Mouse (Mus musculus) bone marrow, adult 2 months (tissue): ENCODE measurements around the gene Rcn2. TPM values are rescaled to one million over a fixed set of nuclear protein-coding genes. Genes with fewer than 3 reads are reported as not detected.

Source experiments
- H3K27ac ChIP-seq: fragments of 200-500 bp; 2 replicates; pipeline ENCODE4 v1.5.1; 2012; ENCODE audit warnings: low read depth, mild to moderate bottlenecking, control low read depth, inconsistent platforms, low read length; ENCODE audit not compliant: control insufficient read depth, poor library complexity, insufficient read depth
- H3K4me1 ChIP-seq: fragments of 200-500 bp; 2 replicates; pipeline ENCODE4 v1.6.1; 2011; ENCODE audit warnings: low read length; ENCODE audit not compliant: control insufficient read depth, insufficient read depth
- H3K4me3 ChIP-seq: fragments of 200-500 bp; replicated peaks from 2 replicates; pipeline ENCODE3; 2011; ENCODE audit warnings: mild to moderate bottlenecking, low read depth, low read length, control low read depth; ENCODE audit not compliant: control insufficient read depth
- CTCF ChIP-seq: fragments of 200-500 bp; IDR thresholded peaks from 2 replicates; pipeline ENCODE4 v1.5.1; 2011; ENCODE audit warnings: low read length, control low read depth; ENCODE audit not compliant: control insufficient read depth, insufficient read depth
- POLR2A ChIP-seq: fragments of 200-500 bp; IDR thresholded peaks from 2 replicates; pipeline ENCODE4 v1.6.1; 2011; ENCODE audit warnings: low read depth, mild to moderate bottlenecking, control low read depth, low read length, borderline replicate concordance; ENCODE audit not compliant: control insufficient read depth
- WGBS: fragments of 180-500 bp; shearing (Covaris S2); methylation state at CpG from one replicate; pipeline ENCODE4 v1.1.7; 2018; 5-methylcytosine and 5-hydroxymethylcytosine counted together
- polyA plus RNA-seq: library from polyadenylated mRNA; stranded (reverse); fragments of >200 nt; gene quantifications from 2 replicates; pipeline ENCODE4 v1.2.4, GENCODE M21; 2011; ENCODE audit warnings: low replicate concordance; ENCODE audit not compliant: missing spikeins, insufficient read depth, insufficient read length

Gene Rcn2
- polyA plus RNA-seq, 1 experiment, result 10.1 TPM

GRCm38 (mm10) chr9:56075901-56076620, 34.4 kb downstream of the Rcn2 start:
- Histone ChIP-seq H3K27ac (peak overlapping the region; percentile 83), H3K4me3 (no peak overlapping the region), H3K4me1 (peaks cover 9% of the 10 kb centered on the region)
- TF ChIP-seq CTCF (no peak), POLR2A (no peak)
- 15% methylated on average over 7 of the region's 7 CpGs for WGBS

DNA sequence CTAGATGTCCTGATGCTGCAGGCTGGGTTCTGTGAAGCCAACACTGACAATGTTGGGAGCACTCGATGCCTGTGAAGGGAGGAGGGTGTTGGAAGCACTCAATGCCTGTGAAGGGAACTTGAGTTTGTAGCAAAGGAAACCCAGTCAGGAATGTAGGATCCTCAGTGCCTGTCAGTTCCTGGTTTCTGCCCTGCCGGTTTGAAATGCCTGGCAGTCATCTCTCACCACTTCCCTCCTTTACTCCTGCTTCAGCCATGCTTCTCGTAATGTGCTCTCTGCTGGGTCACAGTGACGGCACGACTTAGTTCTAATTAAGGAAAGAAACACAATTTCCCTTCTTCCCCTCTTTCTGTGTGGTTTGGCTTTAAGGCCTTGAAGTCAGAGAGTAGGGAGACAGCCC, 37.9 kb downstream of the Rcn2 start:
- 0 out of 2 replicates have a peak overlapping the region, but pooled peaks have one; percentile 51 for H3K27ac ChIP-seq
- 23% methylated on average over 5 of the region's 5 CpGs for WGBS
- TF ChIP-seq POLR2A, result no peak
- TF ChIP-seq CTCF, result no peak
- H3K4me1 ChIP-seq, result peaks cover 9% of the 10 kb centered on the region
- no peak overlapping the region for H3K4me3 ChIP-seq

DNA sequence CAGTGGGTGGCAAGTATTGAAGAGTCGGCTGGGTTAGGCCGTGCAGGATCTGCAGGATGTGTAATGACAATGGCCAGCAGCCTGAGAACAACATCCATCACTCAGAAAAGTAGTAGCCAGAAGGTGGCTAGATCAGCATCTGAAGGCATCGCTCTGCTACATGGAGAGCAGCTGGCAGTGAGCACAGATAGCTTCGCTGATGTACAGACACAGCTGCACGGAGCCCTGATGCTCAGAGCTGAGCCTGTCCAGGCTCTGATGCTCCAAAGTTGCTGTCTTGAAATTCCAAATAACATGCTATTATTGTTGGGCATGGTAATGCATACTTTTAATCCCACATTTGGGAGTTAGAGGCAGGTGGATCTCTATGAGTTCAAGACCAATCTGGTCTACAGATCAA, 44.9 kb downstream of the Rcn2 start:
- 81% methylated on average over 5 of the region's 5 CpGs for WGBS
- no peak for TF ChIP-seq POLR2A
- TF ChIP-seq CTCF, result no peak
- Histone ChIP-seq H3K4me3 (no peak overlapping the region), H3K4me1 (peaks cover 2% of the 10 kb centered on the region), H3K27ac (no peak overlapping the region)

DNA sequence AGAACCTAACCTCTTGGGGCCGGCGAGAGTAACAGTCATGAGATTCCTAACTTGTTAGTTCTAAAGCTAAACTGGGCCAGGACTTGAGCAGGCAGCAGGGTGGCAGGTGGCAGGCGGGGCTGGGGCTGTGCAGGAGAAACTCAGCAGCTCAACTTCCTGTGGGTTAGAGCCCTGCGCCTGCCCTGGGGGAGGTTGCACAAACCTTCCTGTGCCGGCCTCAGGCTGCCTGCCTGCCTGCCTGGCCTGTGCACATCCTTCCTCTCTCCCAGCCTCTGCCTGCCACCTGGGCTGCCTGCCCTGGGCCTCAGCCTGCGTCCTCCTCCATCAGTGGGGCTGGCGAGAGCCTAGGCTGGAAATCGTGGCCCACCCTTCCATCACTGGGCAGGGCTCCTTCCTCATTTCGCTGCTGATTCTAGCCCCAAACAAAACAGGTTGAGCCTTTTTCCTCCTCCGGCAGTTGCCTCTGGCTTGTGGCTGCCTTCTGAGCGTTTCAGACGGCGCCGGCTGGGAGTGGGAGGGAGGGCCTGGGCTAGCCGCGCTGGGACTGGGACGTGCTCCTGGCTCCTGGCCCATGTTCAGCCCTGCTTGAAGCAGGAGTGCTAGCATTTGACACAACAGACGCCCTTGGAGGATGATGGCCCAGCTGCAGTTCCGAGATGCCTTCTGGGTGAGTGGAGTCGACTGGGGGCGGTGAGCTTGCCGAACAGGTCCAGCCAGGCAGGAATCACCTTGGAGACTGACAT, 48.3 kb downstream of the Rcn2 start, which contains the start of gene Pstpip1:
Gene Pstpip1 (plus strand): TSS at position 185 of the 743 bp plus-strand sequence.
- TF ChIP-seq CTCF, result peak; percentile 1; the same call in 1 of the 2 replicates
- peak; percentile 94 for TF ChIP-seq POLR2A
- whole genome bisulfite sequencing, result 2% methylated on average over 22 of the region's 22 CpGs
- H3K27ac ChIP-seq, result peak within 1 kb of the TSS; percentile 89
- H3K4me3 ChIP-seq, result peak within 1 kb of the TSS; percentile 75
- H3K4me1 ChIP-seq, result peaks cover 7% of the 10 kb centered on the region

DNA sequence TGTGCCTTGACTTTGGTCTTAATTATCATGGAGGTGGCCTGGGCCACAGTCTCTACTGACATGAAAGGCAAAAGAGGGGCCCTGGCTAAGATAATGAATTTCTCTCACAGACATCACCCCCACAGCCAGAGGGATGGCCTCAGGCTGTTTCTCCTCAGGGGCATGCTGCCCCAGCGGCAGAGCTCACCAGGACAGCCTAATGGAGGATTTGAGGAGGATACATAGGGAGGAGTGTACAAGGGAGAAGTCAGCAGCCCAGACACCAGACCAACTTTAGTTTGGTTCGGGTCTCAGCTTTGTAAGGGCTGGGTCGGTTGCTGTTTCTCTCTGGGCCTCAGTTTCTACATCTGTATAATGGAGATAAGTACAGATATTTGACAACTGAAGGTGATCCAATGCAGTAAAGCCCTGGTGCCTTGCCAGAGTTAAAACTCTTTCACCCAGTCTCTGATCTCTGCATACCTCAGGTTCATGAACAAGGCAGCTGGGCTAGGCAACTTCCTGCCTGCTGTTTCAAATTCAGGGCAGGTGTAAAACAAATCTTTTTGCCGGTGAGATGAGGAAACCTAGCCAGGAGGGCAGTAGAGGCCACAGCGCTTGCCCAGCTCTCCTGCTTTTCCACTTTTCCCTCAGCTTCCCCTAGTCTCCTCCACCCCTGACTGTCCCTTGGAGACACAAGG, 49.0 kb downstream of the Rcn2 start:
- TF ChIP-seq CTCF, result no peak
- no peak for TF ChIP-seq POLR2A
- WGBS, result 6% methylated on average over 5 of the region's 5 CpGs
- Histone ChIP-seq H3K4me1 (peaks cover 8% of the 10 kb centered on the region), H3K27ac (peak overlapping the region; percentile 89), H3K4me3 (peak overlapping the region; percentile 75)

- peaks cover 9% of the 10 kb centered on the region for H3K4me1 ChIP-seq
- H3K27ac ChIP-seq, result no peak overlapping the region
- peak; percentile 55 for TF ChIP-seq CTCF
- no peak for TF ChIP-seq POLR2A
- 12% methylated on average over 2 of the region's 2 CpGs for WGBS
- peak overlapping the region; percentile 75 for H3K4me3 ChIP-seq
Measured at GRCm38 (mm10) chr9:56092102-56092501, 50.5 kb downstream of the Rcn2 start.

DNA sequence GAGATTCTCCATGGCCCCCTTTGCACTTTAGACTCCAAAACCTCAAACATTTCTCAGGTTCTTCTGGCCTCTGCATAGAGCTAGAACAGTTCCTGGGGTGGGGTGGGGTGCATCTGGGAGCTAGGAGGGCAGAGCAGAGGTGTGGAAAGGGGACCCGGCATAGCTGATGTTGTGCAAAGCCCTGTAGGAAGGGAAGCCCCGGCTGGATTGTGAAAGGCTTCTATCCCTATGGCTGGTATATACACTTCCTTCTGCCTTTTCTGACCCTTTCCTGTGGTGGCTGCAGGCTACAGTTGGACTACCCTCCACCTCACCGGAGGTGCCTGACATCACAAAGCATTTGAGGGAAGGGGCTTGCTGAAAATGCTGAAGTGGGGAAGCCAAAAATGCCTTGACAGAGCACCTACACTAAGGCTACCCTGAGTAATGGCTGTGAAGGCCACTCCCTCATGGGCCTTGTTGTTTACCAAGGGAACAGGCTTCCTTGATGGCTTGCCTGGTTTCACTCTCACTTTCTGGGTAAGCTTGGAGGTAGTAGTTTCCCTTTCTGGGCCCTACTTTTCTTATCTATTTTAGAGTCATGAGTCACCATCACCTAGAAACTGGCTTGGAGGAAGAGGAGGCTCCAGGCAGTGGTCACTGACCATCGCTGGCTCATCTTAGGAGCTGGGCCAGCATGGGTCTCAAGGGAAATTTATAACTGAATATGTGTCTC, 56.1 kb downstream of the Rcn2 start:
- no peak for TF ChIP-seq CTCF
- TF ChIP-seq POLR2A, result no peak
- H3K27ac ChIP-seq, result peak overlapping the region; percentile 71
- no peak overlapping the region for H3K4me3 ChIP-seq
- WGBS, result 3% methylated on average over 4 of the region's 4 CpGs
- H3K4me1 ChIP-seq, result peaks cover 17% of the 10 kb centered on the region
